In the genomic region with DNA sequence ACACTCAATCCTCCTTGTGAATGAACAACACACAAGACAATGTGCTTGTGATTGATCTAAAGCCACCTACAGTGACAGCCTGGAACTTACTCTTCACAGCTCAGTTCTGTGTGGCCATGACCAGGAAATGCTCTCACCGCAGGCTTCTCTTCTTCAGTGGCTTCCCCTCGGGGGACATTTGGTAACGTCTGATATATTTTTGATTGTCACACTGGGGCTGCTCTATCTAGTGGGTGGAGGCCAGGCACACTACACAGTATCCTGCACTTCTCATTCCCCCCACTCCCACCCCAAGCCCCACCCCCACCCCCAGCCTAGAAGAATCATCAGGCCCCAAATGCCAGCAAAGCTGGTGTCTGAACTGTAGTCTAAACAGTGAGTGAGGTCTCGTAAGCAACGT, we compare ENCODE assay signal across 14 mouse cellular contexts. TPM values are rescaled to one million over a fixed set of nuclear protein-coding genes. Genes with fewer than 3 reads are reported as not detected.
DNase-seq lines count a peak whose midpoint lies in the region; ATAC-seq and TF ChIP-seq lines count a peak whose summit lies in the region.
"Had no signal": no experiment of that assay in that cellular context is flagged by ENCODE, and none has a peak within 500 bp of the region (broad histone marks: within the 10 kb centered on the region; RNA-seq: fewer than 3 reads in every experiment).

No protein-coding gene starts in this region.

- no peak overlapping the region for H3K4me3 ChIP-seq in intestine, embryonic 15.5 days (replicated peaks)
- H3K4me3 ChIP-seq in intestine, postnatal 0 days (ENCODE audit: low read depth, low read length) = no peak overlapping the region
- no peak overlapping the region for H3K4me3 ChIP-seq in liver, embryonic 13.5 days (replicated peaks)
- H3K4me3 ChIP-seq in midbrain, embryonic 16.5 days (ENCODE audit: low read depth, low read length) = no peak overlapping the region
- H3K4me3 ChIP-seq: heart, adult 2 months; limb, embryonic 15.5 days; midbrain, embryonic 13.5 days had no signal

- peak; percentile 11; the same call in 1 of the 2 replicates for ATAC-seq in intestine, embryonic 15.5 days
- no peak for ATAC-seq in intestine, postnatal 0 days
- peak; percentile 70 for ATAC-seq in liver, embryonic 13.5 days (ENCODE audit: low read depth)
- ATAC-seq in neutrophil, adult 5-6 weeks (ENCODE audit: extremely low read depth, insufficient number of reproducible peaks, low FRiP score, poor library complexity, severe bottlenecking) = peak; percentile 86
- ATAC-seq in midbrain, embryonic 16.5 days = no peak
- ATAC-seq: midbrain, embryonic 13.5 days had no signal

- no peaks in the 10 kb centered on the region for H3K9me3 ChIP-seq in intestine, embryonic 15.5 days
- H3K9me3 ChIP-seq in intestine, postnatal 0 days (ENCODE audit: control insufficient read depth) = peaks cover 3% of the 10 kb centered on the region; the same call in 1 of the 2 replicates
- H3K9me3 ChIP-seq in liver, embryonic 13.5 days (replicated peaks) = no peaks in the 10 kb centered on the region
- H3K9me3 ChIP-seq in midbrain, embryonic 16.5 days (replicated peaks; ENCODE audit: control insufficient read depth, low read length, poor library complexity, severe bottlenecking) = no peaks in the 10 kb centered on the region
- H3K9me3 ChIP-seq: limb, embryonic 15.5 days had no signal

- no peaks in the 10 kb centered on the region for H3K27me3 ChIP-seq in intestine, embryonic 15.5 days (replicated peaks)
- no peaks in the 10 kb centered on the region for H3K27me3 ChIP-seq in intestine, postnatal 0 days (replicated peaks; ENCODE audit: control insufficient read depth, insufficient read depth, low read length)
- H3K27me3 ChIP-seq in liver, embryonic 13.5 days = no peaks in the 10 kb centered on the region
- no peaks in the 10 kb centered on the region for H3K27me3 ChIP-seq in midbrain, embryonic 16.5 days (ENCODE audit: control insufficient read depth, insufficient read depth, low read depth, low read length)
- H3K27me3 ChIP-seq: limb, embryonic 15.5 days had no signal

- H3K36me3 ChIP-seq in intestine, embryonic 15.5 days = no peaks in the 10 kb centered on the region
- H3K36me3 ChIP-seq in intestine, postnatal 0 days (ENCODE audit: control insufficient read depth, insufficient read depth) = no peaks in the 10 kb centered on the region; the same call in 1 of the 2 replicates
- no peaks in the 10 kb centered on the region for H3K36me3 ChIP-seq in liver, embryonic 13.5 days
- no peaks in the 10 kb centered on the region for H3K36me3 ChIP-seq in midbrain, embryonic 16.5 days (ENCODE audit: control insufficient read depth, insufficient read depth, low read length)
- H3K36me3 ChIP-seq: limb, embryonic 15.5 days; midbrain, embryonic 13.5 days had no signal

- H3K27ac ChIP-seq in intestine, embryonic 15.5 days = no peak overlapping the region
- no peak overlapping the region; the same call in 1 of the 2 replicates for H3K27ac ChIP-seq in intestine, postnatal 0 days (ENCODE audit: low read depth, low read length)
- H3K27ac ChIP-seq in liver, embryonic 13.5 days = no peak overlapping the region
- no peak overlapping the region for H3K27ac ChIP-seq in midbrain, embryonic 16.5 days (ENCODE audit: low read length)
- H3K27ac ChIP-seq: heart, adult 2 months; limb, embryonic 15.5 days; midbrain, embryonic 13.5 days had no signal

- TF ChIP-seq CTCF in intestine, postnatal 0 days (IDR thresholded peaks at IDR 0.05; ENCODE audit: low read depth) = no peak

- no peak overlapping the region for H3K4me2 ChIP-seq in intestine, embryonic 15.5 days (replicated peaks)
- no peak overlapping the region for H3K4me2 ChIP-seq in intestine, postnatal 0 days (replicated peaks; ENCODE audit: low read depth)
- H3K4me2 ChIP-seq in liver, embryonic 13.5 days = no peak overlapping the region
- H3K4me2 ChIP-seq in midbrain, embryonic 16.5 days (ENCODE audit: low read length) = no peak overlapping the region
- H3K4me2 ChIP-seq: limb, embryonic 15.5 days; midbrain, embryonic 13.5 days had no signal

- peaks cover 2% of the 10 kb centered on the region; the same call in 1 of the 2 replicates for H3K4me1 ChIP-seq in intestine, embryonic 15.5 days (replicated peaks)
- H3K4me1 ChIP-seq in intestine, postnatal 0 days (replicated peaks; ENCODE audit: control insufficient read depth, insufficient read depth, low read length) = peaks cover 8% of the 10 kb centered on the region; the same call in 1 of the 2 replicates
- peaks cover 8% of the 10 kb centered on the region; the same call in 1 of the 2 replicates for H3K4me1 ChIP-seq in liver, embryonic 13.5 days (replicated peaks)
- no peaks in the 10 kb centered on the region for H3K4me1 ChIP-seq in midbrain, embryonic 16.5 days (ENCODE audit: control insufficient read depth, insufficient read depth, low read length)
- H3K4me1 ChIP-seq: limb, embryonic 15.5 days; midbrain, embryonic 13.5 days had no signal

- no peak overlapping the region for H3K9ac ChIP-seq in intestine, embryonic 15.5 days
- H3K9ac ChIP-seq in intestine, postnatal 0 days (ENCODE audit: low read depth, low read length) = no peak overlapping the region
- no peak overlapping the region for H3K9ac ChIP-seq in liver, embryonic 13.5 days
- H3K9ac ChIP-seq in midbrain, embryonic 16.5 days (ENCODE audit: low read depth, low read length) = no peak overlapping the region
- H3K9ac ChIP-seq: limb, embryonic 15.5 days; midbrain, embryonic 13.5 days had no signal

- DNase-seq in thymus, postnatal 14 days = peak; percentile 6
- no peak for DNase-seq in thymus, postnatal 25 days
- DNase-seq in liver, embryonic 13.5 days = no peak
- no peak for DNase-seq in ovary, adult 18-20 months (ENCODE audit: low spot score)
- DNase-seq: cerebellum, adult 9-10 months; heart, adult 2 months; kidney, adult 18-20 months; right cerebral cortex, postnatal 4 days had no signal

- 42% methylated on average over 5 of the region's 5 CpGs for WGBS in intestine, embryonic 15.5 days
- WGBS in intestine, postnatal 0 days = 41% methylated on average over 5 of the region's 5 CpGs
- 25% methylated on average over 5 of the region's 5 CpGs for WGBS in liver, embryonic 13.5 days (ENCODE audit: insufficient replicate concordance)
- WGBS in midbrain, embryonic 16.5 days = 72% methylated on average over 5 of the region's 5 CpGs

RNA-seq across cellular contexts. Expression of a gene that starts 16.1 kb away (rescaled TPM):
- 7.0 and 9.8 TPM in 2 replicates for polyA plus RNA-seq in intestine, embryonic 15.5 days (2015; fragmentation: Nextera tagmentation; extraction: Ambion mirVana)
- polyA plus RNA-seq in intestine, postnatal 0 days (2015; fragmentation: Nextera tagmentation; extraction: Ambion mirVana) = 4.3 and 4.8 TPM in 2 replicates
- polyA plus RNA-seq in liver, embryonic 13.5 days (2015; fragmentation: Nextera tagmentation; extraction: Ambion mirVana) = 0.76 and 0.82 TPM in 2 replicates
- total RNA-seq in neutrophil, adult 5-6 weeks (2017) = 3.4 and 4.8 TPM in 2 replicates
- polyA plus RNA-seq in midbrain, embryonic 16.5 days (2015; fragmentation: Nextera tagmentation; extraction: Ambion mirVana) = 1.4 and 2.1 TPM in 2 replicates

Comparison
In these comparisons a context has a peak if more than half of its experiments do, and no peak if none do; other contexts are left out.
1. ATAC-seq: peak in intestine, embryonic 15.5 days (single experiment), liver, embryonic 13.5 days (single experiment) and neutrophil, adult 5-6 weeks (single experiment); none in intestine, postnatal 0 days (single experiment) and midbrain, embryonic 16.5 days (single experiment).